Mouse (Mus musculus) ES-E14 (cell line): Measurements from ENCODE around the gene C87977. TPM values are rescaled to one million over a fixed set of nuclear protein-coding genes. Genes with fewer than 3 reads are reported as not detected.
"Not testable (repeated sequence)": the region's sequence is repeated elsewhere in the genome, so short reads cannot be mapped to it uniquely, and the experiment has no call there.

Experiments used
- DNase-seq: peaks from one replicate; pipeline ENCODE4 v3.0.0-alpha.2; 2013; ENCODE audit warnings: low read depth, low spot score
- H3K27ac ChIP-seq: 2 replicates; pipeline ENCODE4 v1.5.1; 2012; ENCODE audit warnings: low read depth, mild to moderate bottlenecking, low read length, moderate library complexity, mixed read lengths; ENCODE audit not compliant: poor library complexity, insufficient read depth, severe bottlenecking
- H3K36me3 ChIP-seq: 2 replicates; pipeline ENCODE4 v1.6.1; 2012; ENCODE audit warnings: mild to moderate bottlenecking, low read length, moderate library complexity, mixed read lengths; ENCODE audit not compliant: control insufficient read depth, poor library complexity, insufficient read depth, severe bottlenecking
- H3K4me1 ChIP-seq, 2 experiments: fragments of 150-350 bp in 1 of 2; sonication (generic) in 1 of 2; 2 replicates each; pipeline ENCODE4 v1.6.1; 2012; ENCODE audit warnings: low read length in 2 of 2, mild to moderate bottlenecking in 1 of 2, mixed read lengths in 1 of 2; ENCODE audit not compliant: control insufficient read depth in 2 of 2, insufficient read depth in 2 of 2, poor library complexity in 1 of 2
- H3K4me3 ChIP-seq, 2 experiments: fragments of 150-350 bp in 1 of 2; sonication (generic) in 1 of 2; 2 replicates each; pipeline ENCODE4 v1.5.1; 2012; ENCODE audit warnings: low read length in 2 of 2, low read depth in 1 of 2, mild to moderate bottlenecking in 1 of 2, mixed read lengths in 1 of 2; ENCODE audit not compliant: insufficient read depth in 1 of 2, poor library complexity in 1 of 2, severe bottlenecking in 1 of 2
- H3K9ac ChIP-seq: 2 replicates; pipeline ENCODE4 v1.6.1; 2012; ENCODE audit warnings: low read depth, mild to moderate bottlenecking, low read length, mixed read lengths; ENCODE audit not compliant: poor library complexity, insufficient read depth, severe bottlenecking
- H3K9me3 ChIP-seq: fragments of 150-350 bp; sonication (generic); 2 replicates; pipeline ENCODE4 v1.6.1; 2012; ENCODE audit warnings: low read depth, mild to moderate bottlenecking, low read length; ENCODE audit not compliant: control insufficient read depth, insufficient read depth
- CHD2 ChIP-seq: IDR thresholded peaks from 2 replicates; pipeline ENCODE4 v1.6.1; 2014; ENCODE audit warnings: mild to moderate bottlenecking, low read depth, low read length, inconsistent platforms
- HCFC1 ChIP-seq: IDR thresholded peaks from 2 replicates; pipeline ENCODE4 v1.6.1; 2012; ENCODE audit warnings: low read length, inconsistent platforms, borderline replicate concordance; ENCODE audit not compliant: insufficient read depth
- MAFK ChIP-seq: IDR thresholded peaks from 2 replicates; pipeline ENCODE4 v1.6.1; 2014; ENCODE audit warnings: mild to moderate bottlenecking, low read depth, low read length, inconsistent platforms; ENCODE audit not compliant: insufficient read depth
- ZC3H11A ChIP-seq: IDR thresholded peaks from 2 replicates; pipeline ENCODE4 v1.6.1; 2012; ENCODE audit warnings: low read depth, mild to moderate bottlenecking, inconsistent platforms, low read length, borderline replicate concordance
- ZNF384 ChIP-seq: IDR thresholded peaks from 2 replicates; pipeline ENCODE4 v1.6.1; 2012; ENCODE audit warnings: low read depth, low read length, inconsistent platforms
- in situ Hi-C, 2 experiments: fragments of 600-800 bp; cut with MboI; formaldehyde crosslinking; loops; one replicate each; pipeline ENCODE4 v1.15.1; 2025; ENCODE audit warnings: low sequenced_read_pairs in 2 of 2, inconsistent platforms in 1 of 2; ENCODE audit not compliant: unreplicated experiment in 2 of 2
- total RNA-seq: library from RNA; depleted of rRNA; stranded (reverse); fragments of 300-350 nt; gene quantifications from 2 replicates; pipeline ENCODE4 v1.2.3, GENCODE M21; 2012; rRNA removed

The C87977 gene
- total RNA-seq, result not detected in 2 replicates

DNA sequence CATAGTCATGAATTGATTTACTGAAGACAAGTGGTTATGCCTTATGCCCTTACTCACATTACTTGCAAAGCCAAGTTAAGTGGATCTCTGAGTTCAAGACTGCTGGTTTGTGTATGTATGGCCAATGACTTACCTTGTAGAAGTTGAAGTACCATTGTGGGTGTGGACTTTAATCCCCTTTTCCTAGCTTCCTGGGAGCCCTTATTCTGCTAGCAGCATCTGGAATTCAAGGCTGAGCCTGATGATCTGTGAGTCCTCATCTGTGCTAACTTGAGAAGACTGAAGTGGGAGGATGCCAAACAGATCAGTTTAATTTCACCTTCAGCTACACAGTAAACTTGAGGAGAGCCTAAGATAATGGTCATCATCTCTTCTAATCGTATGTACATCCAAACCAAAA, at the start of gene C87977:
C87977 (minus strand) TSS at position 101 of the 400 bp plus-strand sequence.
- in situ Hi-C loops, result loop anchor here in 1 of 2 experiments (5.0 kb wide), 1 partner anchor 426 kb away; the partner anchor contains the start of gene Gm13023
- not testable (repeated sequence) for H3K36me3 ChIP-seq, H3K4me1 ChIP-seq, H3K27ac ChIP-seq, H3K9ac ChIP-seq, DNase-seq, H3K9me3 ChIP-seq, H3K4me3 ChIP-seq

DNA sequence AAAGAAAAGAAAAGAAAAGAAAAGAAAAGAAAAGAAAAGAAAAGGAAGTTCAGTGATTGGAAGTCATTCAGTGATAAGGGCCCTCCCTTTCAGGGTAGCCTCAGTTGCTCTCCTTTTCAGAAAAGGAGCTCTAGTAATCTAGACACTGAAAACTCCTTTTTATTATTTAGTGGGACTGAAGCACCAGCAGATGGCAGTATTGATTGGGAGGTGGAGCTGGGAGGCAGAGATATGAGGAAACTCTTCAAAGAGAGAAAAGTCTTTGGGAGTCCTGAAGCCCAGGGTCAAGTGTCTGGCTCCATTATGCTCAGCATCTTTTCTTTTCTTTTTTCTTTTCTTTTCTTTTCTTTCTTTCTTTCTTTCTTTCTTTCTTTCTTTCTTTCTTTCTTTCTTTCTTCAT, 41.6 kb upstream of the C87977 start:
- H3K36me3 ChIP-seq, H3K27ac ChIP-seq, H3K4me1 ChIP-seq, H3K9me3 ChIP-seq, H3K4me3 ChIP-seq, H3K9ac ChIP-seq, in situ Hi-C loops: not testable (repeated sequence)
- DNase-seq, result peak; percentile 21

DNA sequence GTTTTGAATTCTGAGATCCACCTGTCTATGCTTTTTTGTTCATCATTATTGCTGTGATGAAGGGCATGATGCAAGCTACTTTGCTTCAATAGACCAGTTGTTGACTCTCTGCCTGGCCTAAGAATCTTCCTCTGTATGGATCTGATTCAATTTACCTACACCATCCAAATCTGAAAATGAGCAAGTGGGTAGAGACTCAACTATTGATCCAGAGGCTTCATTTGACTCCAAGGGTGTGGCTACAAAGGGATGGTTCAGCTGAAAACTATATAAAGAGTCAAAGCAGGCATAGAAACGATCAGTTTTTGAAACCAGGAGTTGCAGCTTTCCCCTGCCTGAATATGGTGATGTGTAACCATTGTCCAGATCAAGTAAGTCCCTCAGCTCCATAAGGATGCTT, 22.7 kb downstream of the C87977 start, which contains the start of gene Oog2:
Oog2 (plus strand) TSS at position 301 of the 400 bp plus-strand sequence.
- Histone ChIP-seq H3K9ac (no peak within 1 kb of the TSS), H3K4me1 (no peaks in the 10 kb centered on the region), H3K27ac (no peak within 1 kb of the TSS), H3K36me3 (no peaks in the 10 kb centered on the region), H3K4me3 (no peak within 1 kb of the TSS), H3K9me3 (no peaks in the 10 kb centered on the region)
- TF ChIP-seq HCFC1, result no peak
- TF ChIP-seq CHD2, result no peak
- TF ChIP-seq ZC3H11A, result no peak
- no peak for TF ChIP-seq ZNF384
- no peak for TF ChIP-seq MAFK
- in situ Hi-C loops, result no loop called here
- no peak for DNase-seq

DNA sequence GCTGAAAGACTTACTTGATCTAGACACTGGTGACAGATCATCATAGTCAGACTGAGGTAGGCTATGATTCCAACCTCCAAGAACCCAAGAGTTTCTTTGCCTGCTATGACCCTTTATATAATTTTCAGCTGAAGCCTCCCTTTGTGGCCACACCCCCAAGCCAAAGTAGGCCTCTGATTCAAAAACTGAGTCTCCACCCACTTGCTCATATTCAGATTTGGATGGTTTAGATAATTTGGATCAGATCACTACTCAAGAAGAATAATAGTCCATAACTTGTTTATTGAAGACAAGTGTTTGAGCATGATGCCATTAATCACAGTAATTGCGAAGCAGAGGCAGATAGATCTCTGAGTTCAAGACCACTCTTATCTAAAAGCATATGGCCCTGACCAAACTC, 50.6 kb downstream of the C87977 start, which contains the start of gene Oog3:
Oog3 (minus strand) TSS at position 101 of the 400 bp plus-strand sequence.
- Histone ChIP-seq H3K4me1 (no peaks in the 10 kb centered on the region), H3K36me3 (no peaks in the 10 kb centered on the region), H3K9ac (no peak within 1 kb of the TSS), H3K9me3 (no peaks in the 10 kb centered on the region), H3K4me3 (no peak within 1 kb of the TSS), H3K27ac (no peak within 1 kb of the TSS)
- TF ChIP-seq HCFC1 (no peak), MAFK (no peak), ZC3H11A (no peak), CHD2 (no peak), ZNF384 (no peak)
- no peak for DNase-seq
- in situ Hi-C loops, result no loop called here

Other genes starting within 250 kb of the C87977 start
- 0.26 and 0.27 TPM in 2 replicates for gene Gm13101, start 246.4 kb downstream of the C87977 start, total RNA-seq
- 0.26 and 1.1 TPM in 2 replicates for gene Pramef17, start 218.9 kb downstream of the C87977 start, total RNA-seq
- gene Pramel4, start 154.2 kb downstream of the C87977 start, total RNA-seq, result not detected in 2 replicates
- gene Gm13102, start 106.8 kb downstream of the C87977 start, total RNA-seq, result not detected in 2 replicates
- not detected in 2 replicates for gene Oog3, start 50.7 kb downstream of the C87977 start, total RNA-seq
- not detected in 2 replicates for gene Oog2, start 22.6 kb downstream of the C87977 start, total RNA-seq
- gene Pramel5, start 67.2 kb upstream of the C87977 start, total RNA-seq, result 0.13 TPM in 1 of 2 replicates, not detected in the other
- gene Gm13128, start 116.9 kb upstream of the C87977 start, total RNA-seq, result 1.4 and 7.5 TPM in 2 replicates
- gene Gm13119, start 144.6 kb upstream of the C87977 start, total RNA-seq, result 3.7 and 4.3 TPM in 2 replicates
- not detected in 2 replicates for gene Pramef20, start 164.6 kb upstream of the C87977 start, total RNA-seq
- 14.5 and 20.3 TPM in 2 replicates for gene Pramef12, start 195.1 kb upstream of the C87977 start, total RNA-seq
- not detected in 2 replicates for gene 1700012P22Rik, start 225.5 kb upstream of the C87977 start, total RNA-seq
- gene Gm9944, start 240.0 kb upstream of the C87977 start, total RNA-seq, result not detected in 2 replicates